Mouse (Mus musculus) gastrocnemius, postnatal 25 days (tissue): ENCODE measurements at regions not wholly inside any gene's neighbourhood (a gene's known extent, or its start where the extent isn't known, plus 50 kb on each side); places are given as distances from the start of the nearest gene placed in this dataset.

Experiments
- DNase-seq: peaks from one replicate; pipeline ENCODE4 v3.0.0; 2022

GRCm38 (mm10) chr12:7662027-7662426, 315.4 kb upstream of the Apob start:
- DNase-seq, result no peak

- DNase-seq, result no peak
Measured at GRCm38 (mm10) chr12:7670114-7670513, 307.3 kb upstream of the Apob start.

- no peak for DNase-seq
Measured at GRCm38 (mm10) chr12:7670561-7670960, 306.9 kb upstream of the Apob start.

GRCm38 (mm10) chr12:7691996-7692395, 285.5 kb upstream of the Apob start:
- DNase-seq, result no peak

GRCm38 (mm10) chr12:7698324-7698944, 279.0 kb upstream of the Apob start:
- DNase-seq, result no peak

GRCm38 (mm10) chr12:7709102-7709501, 268.3 kb upstream of the Apob start:
- DNase-seq, result no peak

GRCm38 (mm10) chr12:7709872-7710271, 267.6 kb upstream of the Apob start:
- no peak for DNase-seq

- no peak for DNase-seq
Measured at GRCm38 (mm10) chr12:7715091-7715490, 262.4 kb upstream of the Apob start.

GRCm38 (mm10) chr12:7718556-7718955, 258.9 kb upstream of the Apob start:
- DNase-seq, result no peak

- DNase-seq, result no peak
Measured at GRCm38 (mm10) chr12:7719080-7719479, 258.4 kb upstream of the Apob start.

- DNase-seq, result no peak
Measured at GRCm38 (mm10) chr12:7724992-7725391, 252.5 kb upstream of the Apob start.

- DNase-seq, result no peak
Measured at GRCm38 (mm10) chr12:7738020-7738419, 239.4 kb upstream of the Apob start.

- no peak for DNase-seq
Measured at GRCm38 (mm10) chr12:7738629-7739351, 238.7 kb upstream of the Apob start.

- DNase-seq, result no peak
Measured at GRCm38 (mm10) chr12:7739352-7739994, 238.0 kb upstream of the Apob start.

- DNase-seq, result no peak
Measured at GRCm38 (mm10) chr12:7746708-7747107, 230.7 kb upstream of the Apob start.

GRCm38 (mm10) chr12:7749319-7750238, 227.9 kb upstream of the Apob start:
- DNase-seq, result no peak

- no peak for DNase-seq
Measured at GRCm38 (mm10) chr12:7754861-7755260, 222.6 kb upstream of the Apob start.

- no peak for DNase-seq
Measured at GRCm38 (mm10) chr12:7764795-7765697, 212.4 kb upstream of the Apob start.

- no peak for DNase-seq
Measured at GRCm38 (mm10) chr12:7774127-7774526, 203.3 kb upstream of the Apob start.

GRCm38 (mm10) chr12:7776335-7776734, 201.1 kb upstream of the Apob start:
- no peak for DNase-seq
